Mouse (Mus musculus) colon, adult 2 months (tissue): ENCODE data around the gene Pak1ip1. TPM values are rescaled to one million over a fixed set of nuclear protein-coding genes. Genes with fewer than 3 reads are reported as not detected.

Source experiments
- polyA plus RNA-seq: library from polyadenylated mRNA; depleted of rRNA; stranded (reverse); fragments of >200 nt; gene quantifications from 2 replicates; pipeline ENCODE4 v1.2.3, GENCODE M21; 2012; rRNA removed

Pak1ip1 gene
- polyA plus RNA-seq = 41.9 and 45.6 TPM in 2 replicates

GRCm38 (mm10) chr13:41000926-41001639 lies at the start of gene Pak1ip1:
Gene Pak1ip1, plus strand, starts transcription at chr13:41001023.

GRCm38 (mm10) chr13:41015829-41016634 lies 15.2 kb downstream of the Pak1ip1 start, which contains the start of gene Tmem14c:
Gene Tmem14c, plus strand, starts transcription at chr13:41016292.

Other genes with a start within 250 kb of the Pak1ip1 start
- 3.5 and 4.0 TPM in 2 replicates for gene Gcnt2, start 141.3 kb upstream of the Pak1ip1 start, polyA plus RNA-seq
- 90.8 and 126 TPM in 2 replicates for gene Tmem14c, start 15.3 kb downstream of the Pak1ip1 start, polyA plus RNA-seq
- 0.06 TPM in 1 of 2 replicates, not detected in the other for gene Mak, start 78.7 kb downstream of the Pak1ip1 start, polyA plus RNA-seq
- gene Gcm2, start 110.0 kb downstream of the Pak1ip1 start, polyA plus RNA-seq = not detected in 2 replicates
- not detected in 2 replicates for gene Sycp2l, start 113.3 kb downstream of the Pak1ip1 start, polyA plus RNA-seq
- gene Elovl2, start 219.4 kb downstream of the Pak1ip1 start, polyA plus RNA-seq = 0.02 TPM in 1 of 2 replicates, not detected in the other
- gene Smim13, start 248.8 kb downstream of the Pak1ip1 start, polyA plus RNA-seq = 3.7 TPM in 2 replicates